Mouse (Mus musculus) liver, embryonic 15.5 days (tissue): Measurements from ENCODE around the gene Sorl1. TPM values are rescaled to one million over a fixed set of nuclear protein-coding genes. Genes with fewer than 3 reads are reported as not detected.

ENCODE experiments used
- ATAC-seq: fragments of 200-750 bp; cut with Nextera tagmentation; 2 replicates; pipeline ENCODE4 v1.8.0; 2017; ENCODE audit warnings: moderate number of reproducible peaks, mild to moderate bottlenecking, moderate library complexity; ENCODE audit not compliant: insufficient read depth
- H3K27ac ChIP-seq: fragments of 300-500 bp; sonication (generic); replicated peaks from 2 replicates; pipeline ENCODE4 v1.5.1; 2015; ENCODE audit warnings: mild to moderate bottlenecking, inconsistent platforms
- H3K27me3 ChIP-seq: fragments of 300-500 bp; sonication (generic); 2 replicates; pipeline ENCODE4 v1.6.1; 2015; ENCODE audit warnings: mild to moderate bottlenecking, inconsistent platforms
- H3K36me3 ChIP-seq: fragments of 300-500 bp; sonication (generic); replicated peaks from 2 replicates; pipeline ENCODE4 v1.6.1; 2015; ENCODE audit warnings: moderate library complexity, mild to moderate bottlenecking, inconsistent platforms
- H3K4me1 ChIP-seq: fragments of 300-500 bp; sonication (generic); replicated peaks from 2 replicates; pipeline ENCODE4 v1.6.1; 2015; ENCODE audit warnings: inconsistent platforms
- H3K4me2 ChIP-seq: fragments of 300-500 bp; sonication (generic); 2 replicates; pipeline ENCODE4 v1.6.1; 2015; ENCODE audit warnings: moderate library complexity, mild to moderate bottlenecking, inconsistent platforms
- H3K4me3 ChIP-seq: fragments of 300-500 bp; sonication (generic); replicated peaks from 2 replicates; pipeline ENCODE4 v1.5.1; 2015; ENCODE audit warnings: mild to moderate bottlenecking, inconsistent platforms
- H3K9ac ChIP-seq: fragments of 300-500 bp; sonication (generic); 2 replicates; pipeline ENCODE4 v1.6.1; 2015; ENCODE audit warnings: moderate library complexity, mild to moderate bottlenecking, inconsistent platforms
- H3K9me3 ChIP-seq: fragments of 300-500 bp; sonication (generic); replicated peaks from 2 replicates; pipeline ENCODE4 v1.6.1; 2016; ENCODE audit warnings: inconsistent platforms
- WGBS: fragments of 180-500 bp; shearing (Covaris S2); methylation state at CpG from one replicate; pipeline ENCODE4 v1.1.7; 2015; ENCODE audit warnings: mixed read lengths; ENCODE audit not compliant: insufficient replicate concordance; 5-methylcytosine and 5-hydroxymethylcytosine counted together
- polyA plus RNA-seq: library from polyadenylated mRNA; unstranded; fragments of >200 nt; fragmentation: Nextera tagmentation; extraction: Ambion mirVana; gene quantifications from 2 replicates; pipeline ENCODE4 v1.2.1, GENCODE M21; 2015

Gene Sorl1
- polyA plus RNA-seq, 1 experiment from 2014 or later, result 2.0 TPM

DNA sequence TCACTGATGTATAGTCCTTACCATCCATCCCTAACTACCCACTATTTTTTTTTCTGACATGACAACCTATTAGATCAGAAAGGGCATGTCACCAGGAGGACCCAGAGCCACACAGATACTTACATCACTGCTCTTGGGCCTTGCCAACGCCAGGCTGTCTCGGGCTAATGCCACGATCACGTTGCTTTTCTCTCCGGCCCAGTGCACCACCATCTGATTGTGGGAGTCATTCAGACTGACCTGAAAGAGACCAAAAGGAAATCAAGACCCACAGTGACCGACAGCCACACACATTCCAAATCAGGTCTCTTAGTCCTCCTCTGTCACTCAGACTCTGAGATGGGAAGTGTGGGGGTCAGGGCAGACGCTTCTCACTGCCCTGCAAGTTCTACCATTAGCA, 17.8 kb downstream of the Sorl1 start:
- WGBS, result 68% methylated on average over 7 of the region's 7 CpGs
- Histone ChIP-seq H3K36me3 (no peaks in the 10 kb centered on the region), H3K4me3 (no peak overlapping the region), H3K27ac (no peak overlapping the region), H3K4me1 (no peaks in the 10 kb centered on the region), H3K4me2 (no peak overlapping the region), H3K9ac (no peak overlapping the region), H3K9me3 (no peaks in the 10 kb centered on the region), H3K27me3 (no peaks in the 10 kb centered on the region)
- no peak for ATAC-seq

DNA sequence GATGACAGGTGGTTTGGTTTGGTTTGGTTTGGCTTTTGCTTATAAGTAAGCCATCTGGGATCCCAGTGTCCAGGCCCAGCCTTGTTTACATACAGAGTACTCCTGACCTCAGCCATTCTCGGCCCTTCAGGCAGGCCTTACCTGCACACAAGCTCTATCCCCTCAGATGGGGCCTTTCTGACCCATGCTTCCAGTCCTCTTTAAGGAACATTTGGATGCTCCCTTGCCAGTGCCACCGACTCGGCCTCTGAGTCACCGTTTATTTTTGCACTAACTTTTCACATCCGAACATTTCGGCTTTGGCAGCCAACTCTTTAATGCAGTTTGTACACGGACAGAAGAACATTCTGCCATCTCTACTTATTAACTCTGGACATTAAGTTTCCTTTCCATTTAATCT, 20.6 kb downstream of the Sorl1 start:
- 73% methylated on average over 7 of the region's 7 CpGs for WGBS
- H3K4me3 ChIP-seq, result no peak overlapping the region
- H3K4me2 ChIP-seq, result no peak overlapping the region
- no peak overlapping the region for H3K27ac ChIP-seq
- no peaks in the 10 kb centered on the region; the same call in 1 of the 2 replicates for H3K4me1 ChIP-seq
- no peak for ATAC-seq
- no peaks in the 10 kb centered on the region for H3K9me3 ChIP-seq
- H3K36me3 ChIP-seq, result no peaks in the 10 kb centered on the region
- H3K9ac ChIP-seq, result no peak overlapping the region
- H3K27me3 ChIP-seq, result no peaks in the 10 kb centered on the region

DNA sequence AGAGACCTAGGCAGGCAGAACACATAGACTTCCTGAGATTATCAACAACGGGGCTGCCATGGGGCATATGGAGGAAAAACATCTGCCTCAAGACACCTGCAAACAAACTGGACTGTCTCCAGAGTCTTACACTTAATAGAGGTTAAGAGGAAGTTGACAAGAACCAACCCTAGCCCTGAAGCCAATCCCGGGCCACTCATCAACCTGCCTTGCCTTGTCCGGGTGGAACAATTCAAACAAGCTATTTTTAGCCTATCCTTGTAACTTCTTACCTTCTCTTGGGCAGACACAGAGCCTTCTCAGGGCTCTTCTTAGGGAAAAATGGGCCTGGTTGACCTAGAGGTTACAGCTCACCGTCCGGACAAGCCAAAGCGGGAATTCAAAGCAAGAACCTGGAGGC, 22.1 kb downstream of the Sorl1 start:
- Histone ChIP-seq H3K36me3 (no peaks in the 10 kb centered on the region), H3K27ac (no peak overlapping the region), H3K4me2 (no peak overlapping the region), H3K4me1 (no peaks in the 10 kb centered on the region; the same call in 1 of the 2 replicates), H3K9me3 (no peaks in the 10 kb centered on the region), H3K4me3 (no peak overlapping the region), H3K9ac (no peak overlapping the region), H3K27me3 (no peaks in the 10 kb centered on the region)
- 69% methylated on average over 6 of the region's 6 CpGs for WGBS
- no peak for ATAC-seq

DNA sequence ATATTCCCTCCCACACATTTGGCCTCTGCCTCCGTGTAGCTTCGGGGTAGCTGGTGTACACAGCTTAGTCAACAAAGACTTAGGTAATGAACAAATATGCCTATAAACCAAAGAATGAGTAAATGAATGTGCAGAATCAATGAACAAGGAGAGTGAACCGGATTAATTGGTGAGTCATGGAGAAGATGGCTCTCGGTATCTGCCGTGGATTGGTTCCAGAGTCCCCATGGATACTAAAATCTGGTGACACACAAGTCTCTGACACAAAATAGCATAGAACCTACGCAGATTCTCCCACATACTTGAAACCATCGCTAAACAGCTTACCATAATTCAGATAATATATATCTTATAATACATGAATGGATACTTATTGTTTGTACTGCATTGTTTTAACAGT, 22.8 kb downstream of the Sorl1 start:
- H3K4me1 ChIP-seq, result no peaks in the 10 kb centered on the region; the same call in 1 of the 2 replicates
- H3K9me3 ChIP-seq, result no peaks in the 10 kb centered on the region
- H3K4me3 ChIP-seq, result no peak overlapping the region
- no peak overlapping the region for H3K9ac ChIP-seq
- no peak overlapping the region for H3K4me2 ChIP-seq
- no peak for ATAC-seq
- H3K27me3 ChIP-seq, result no peaks in the 10 kb centered on the region
- no peaks in the 10 kb centered on the region for H3K36me3 ChIP-seq
- H3K27ac ChIP-seq, result no peak overlapping the region
- WGBS, result 75% methylated on average over 7 of the region's 7 CpGs

DNA sequence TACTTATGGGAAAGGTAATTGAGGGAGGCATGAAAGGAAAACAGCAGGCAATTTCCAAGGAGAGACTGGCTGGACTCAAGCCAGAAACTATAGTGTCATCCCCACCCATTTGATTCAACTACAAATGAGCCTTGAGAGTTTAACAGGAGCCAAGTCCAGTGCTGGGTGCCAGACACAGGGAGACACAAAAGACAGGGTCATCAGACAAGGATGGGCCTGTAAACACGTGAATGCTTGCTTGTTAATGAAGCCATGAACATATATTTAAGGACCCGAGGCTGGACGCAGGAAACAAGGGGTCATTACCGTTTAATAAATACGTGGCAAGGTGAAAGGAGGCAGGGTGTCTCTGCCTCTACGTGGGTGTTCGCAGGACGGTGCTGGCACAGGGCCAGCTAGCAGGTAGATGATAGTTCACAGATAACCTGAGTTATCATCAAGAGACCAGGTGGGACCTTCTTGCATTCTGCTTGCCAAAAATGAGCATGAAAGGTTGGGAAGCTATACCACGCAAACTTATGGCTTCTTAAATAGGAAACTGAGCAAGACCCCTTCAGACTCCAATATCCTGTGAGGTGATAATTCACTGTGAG, 23.4 kb downstream of the Sorl1 start:
- Histone ChIP-seq H3K4me3 (no peak overlapping the region), H3K4me2 (no peak overlapping the region), H3K27me3 (no peaks in the 10 kb centered on the region), H3K36me3 (no peaks in the 10 kb centered on the region), H3K27ac (no peak overlapping the region), H3K4me1 (no peaks in the 10 kb centered on the region; the same call in 1 of the 2 replicates), H3K9ac (no peak overlapping the region), H3K9me3 (no peaks in the 10 kb centered on the region)
- no peak for ATAC-seq
- 68% methylated on average over 9 of the region's 9 CpGs for WGBS

DNA sequence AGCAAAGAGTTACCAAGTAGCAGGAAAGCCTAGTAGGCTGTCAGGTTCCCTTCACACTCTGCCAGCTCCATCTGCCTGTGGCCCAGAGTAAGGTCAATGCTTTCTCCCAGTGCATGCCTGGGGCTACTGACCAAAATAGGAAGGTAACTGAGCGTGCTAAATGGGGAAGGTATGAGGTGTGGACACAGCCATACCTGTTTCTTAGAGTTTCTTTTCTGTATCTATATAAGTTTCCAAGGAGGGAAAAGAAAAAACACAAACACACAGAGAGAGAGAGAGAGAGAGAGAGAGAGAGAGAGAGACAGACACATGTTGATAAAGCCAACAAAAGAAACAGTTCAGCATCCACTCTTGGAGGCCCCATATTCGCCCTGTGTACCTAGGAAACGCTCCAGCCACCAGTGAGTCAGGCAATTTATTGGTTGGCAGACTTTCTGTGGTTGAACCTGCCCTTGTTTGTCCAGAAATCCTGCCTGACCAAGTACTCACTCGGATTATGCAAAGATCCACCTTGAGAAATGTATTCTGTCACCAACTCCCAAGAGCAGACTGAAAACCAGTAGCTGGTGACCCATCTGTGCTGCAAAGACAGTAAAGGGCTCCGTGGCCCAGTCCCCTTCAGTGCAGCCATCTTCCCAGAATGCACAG, 25.5 kb downstream of the Sorl1 start:
- H3K9ac ChIP-seq, result no peak overlapping the region
- H3K9me3 ChIP-seq, result no peaks in the 10 kb centered on the region
- no peak overlapping the region for H3K4me2 ChIP-seq
- H3K36me3 ChIP-seq, result no peaks in the 10 kb centered on the region
- 44% methylated on average over 5 of the region's 5 CpGs for WGBS
- no peaks in the 10 kb centered on the region for H3K27me3 ChIP-seq
- no peak overlapping the region for H3K4me3 ChIP-seq
- H3K4me1 ChIP-seq, result no peaks in the 10 kb centered on the region; the same call in 1 of the 2 replicates
- ATAC-seq, result no peak
- no peak overlapping the region for H3K27ac ChIP-seq

DNA sequence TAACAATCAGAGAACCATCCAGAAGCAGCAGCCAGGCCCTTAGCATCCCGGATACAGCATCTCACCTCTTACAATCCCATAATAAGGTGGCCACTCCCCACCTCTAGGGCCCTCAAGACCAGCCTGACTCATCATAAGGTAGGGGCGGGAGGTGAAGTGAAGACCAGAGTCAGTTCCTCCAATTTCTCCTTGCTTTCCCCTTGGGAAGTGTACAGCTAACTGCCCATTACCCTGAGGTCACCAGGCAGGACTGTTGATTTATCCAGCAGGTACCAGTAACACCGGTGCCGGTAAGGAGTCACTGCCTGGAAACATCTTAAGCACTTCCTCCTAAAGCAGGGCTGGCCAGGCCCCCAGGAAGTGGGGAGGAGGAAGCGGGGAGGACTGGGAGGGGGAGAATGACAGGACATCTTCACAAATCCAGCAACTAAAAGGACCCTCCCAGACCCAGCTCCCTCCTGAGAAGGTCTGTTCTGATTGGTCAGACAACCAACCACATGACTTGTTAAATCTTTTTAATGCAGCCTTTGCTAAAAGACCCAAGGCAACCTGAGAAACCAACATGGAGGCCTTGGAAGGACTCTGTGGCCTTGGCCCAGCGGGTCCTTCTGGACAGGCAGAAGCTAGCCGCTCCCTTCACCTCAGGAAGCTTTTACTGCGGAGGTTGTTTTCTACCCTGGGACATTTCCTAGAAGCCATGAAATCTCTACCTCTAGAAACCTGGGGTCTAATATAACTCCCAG, 26.2 kb downstream of the Sorl1 start:
- H3K9ac ChIP-seq, result no peak overlapping the region
- 59% methylated on average over 8 of the region's 8 CpGs for WGBS
- no peak overlapping the region for H3K27ac ChIP-seq
- ATAC-seq, result no peak
- no peaks in the 10 kb centered on the region for H3K36me3 ChIP-seq
- no peaks in the 10 kb centered on the region for H3K27me3 ChIP-seq
- no peaks in the 10 kb centered on the region; the same call in 1 of the 2 replicates for H3K4me1 ChIP-seq
- H3K4me2 ChIP-seq, result no peak overlapping the region
- H3K9me3 ChIP-seq, result no peaks in the 10 kb centered on the region
- H3K4me3 ChIP-seq, result no peak overlapping the region

DNA sequence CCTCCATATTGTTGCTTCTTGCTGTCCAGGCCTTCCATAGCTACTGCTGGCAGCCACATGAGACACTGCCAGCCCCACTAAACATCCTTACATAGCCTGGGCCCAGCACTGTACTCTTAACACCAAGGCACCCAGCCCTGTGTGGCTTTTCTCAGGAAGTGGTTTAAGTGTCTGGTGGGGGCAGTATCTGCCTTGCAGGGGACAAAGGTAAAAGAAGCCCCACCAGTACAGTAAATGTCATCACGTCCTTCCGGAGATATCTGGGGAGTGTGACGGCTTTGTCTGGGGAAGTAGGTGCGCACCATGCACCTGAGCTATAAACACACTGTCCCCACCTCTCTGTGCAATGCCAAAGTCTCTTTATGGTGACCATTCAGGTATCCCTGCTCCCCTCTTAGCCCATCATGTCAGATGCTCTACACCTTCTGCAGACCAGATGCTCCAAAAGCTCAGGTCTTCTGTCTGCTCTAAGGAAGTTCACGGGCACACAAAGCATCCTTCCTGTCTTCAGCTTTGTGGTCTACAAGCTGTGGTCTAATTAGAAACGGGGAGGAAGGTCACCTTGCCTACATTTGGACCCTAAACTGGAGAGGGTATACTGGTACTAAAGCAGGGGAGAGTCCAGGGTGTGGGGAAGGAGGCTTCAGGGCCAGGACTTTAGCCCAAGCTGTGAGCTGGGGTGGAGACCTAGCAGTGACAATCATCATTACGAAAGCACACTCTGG, 26.9 kb downstream of the Sorl1 start:
- Histone ChIP-seq H3K4me1 (no peaks in the 10 kb centered on the region; the same call in 1 of the 2 replicates), H3K36me3 (no peaks in the 10 kb centered on the region), H3K27ac (no peak overlapping the region), H3K27me3 (no peaks in the 10 kb centered on the region), H3K9ac (no peak overlapping the region), H3K4me2 (no peak overlapping the region), H3K9me3 (no peaks in the 10 kb centered on the region), H3K4me3 (no peak overlapping the region)
- 34% methylated on average over 7 of the region's 7 CpGs for WGBS
- no peak for ATAC-seq

DNA sequence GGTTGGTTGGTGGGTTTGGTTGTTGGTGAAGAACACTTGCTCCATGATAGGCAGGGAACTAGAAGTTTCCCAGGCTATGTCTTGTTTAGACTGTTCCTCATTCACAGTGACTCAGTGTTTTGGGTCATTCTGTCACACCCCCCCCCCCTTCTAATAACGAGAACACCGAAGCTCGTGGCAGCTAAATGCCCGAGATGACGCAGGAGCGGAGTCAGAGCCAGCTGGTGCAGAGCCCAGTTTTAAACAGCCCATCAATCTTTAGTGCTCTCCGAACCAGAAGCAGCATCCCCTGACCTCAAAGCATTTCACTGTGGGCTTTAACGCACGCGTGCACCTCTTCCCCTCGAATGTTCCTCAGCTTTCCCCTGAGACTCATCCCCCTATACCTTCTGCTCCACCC, 29.3 kb downstream of the Sorl1 start:
- H3K9ac ChIP-seq, result no peak overlapping the region
- H3K36me3 ChIP-seq, result no peaks in the 10 kb centered on the region
- H3K4me1 ChIP-seq, result no peaks in the 10 kb centered on the region
- ATAC-seq, result no peak
- H3K9me3 ChIP-seq, result no peaks in the 10 kb centered on the region
- no peak overlapping the region for H3K4me3 ChIP-seq
- H3K27ac ChIP-seq, result no peak overlapping the region
- WGBS, result 40% methylated on average over 11 of the region's 11 CpGs
- no peak overlapping the region for H3K4me2 ChIP-seq
- H3K27me3 ChIP-seq, result no peaks in the 10 kb centered on the region

DNA sequence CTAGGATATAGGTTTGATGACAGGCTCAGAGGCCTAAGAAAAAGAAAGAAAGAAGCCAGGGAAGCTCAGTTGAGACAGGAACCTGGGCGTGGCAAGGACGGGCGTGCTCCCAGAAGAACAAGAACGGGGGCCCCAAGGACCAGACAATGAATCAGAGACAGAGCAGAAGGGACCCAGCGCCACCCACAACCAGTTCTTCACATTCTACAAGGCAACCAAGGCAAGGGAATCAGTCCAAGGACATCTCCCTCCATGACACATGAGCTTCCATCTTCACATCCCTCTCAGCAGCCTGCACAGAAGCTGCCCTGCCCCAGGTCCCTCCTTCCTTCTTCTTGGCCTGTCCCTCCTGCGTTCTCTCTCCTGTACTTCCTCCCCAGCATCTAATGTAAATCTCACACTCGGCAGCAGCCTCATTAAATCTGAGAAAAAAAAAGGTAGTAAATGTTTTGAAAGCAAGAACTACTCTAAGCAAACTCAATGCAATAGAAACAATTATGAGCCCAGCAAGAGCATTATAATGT, 30.0 kb downstream of the Sorl1 start:
- no peaks in the 10 kb centered on the region for H3K27me3 ChIP-seq
- ATAC-seq, result no peak
- H3K36me3 ChIP-seq, result no peaks in the 10 kb centered on the region
- H3K9ac ChIP-seq, result no peak overlapping the region
- H3K4me1 ChIP-seq, result no peaks in the 10 kb centered on the region
- no peak overlapping the region for H3K4me3 ChIP-seq
- H3K9me3 ChIP-seq, result no peaks in the 10 kb centered on the region
- 44% methylated on average over 7 of the region's 7 CpGs for WGBS
- no peak overlapping the region for H3K27ac ChIP-seq
- no peak overlapping the region for H3K4me2 ChIP-seq

DNA sequence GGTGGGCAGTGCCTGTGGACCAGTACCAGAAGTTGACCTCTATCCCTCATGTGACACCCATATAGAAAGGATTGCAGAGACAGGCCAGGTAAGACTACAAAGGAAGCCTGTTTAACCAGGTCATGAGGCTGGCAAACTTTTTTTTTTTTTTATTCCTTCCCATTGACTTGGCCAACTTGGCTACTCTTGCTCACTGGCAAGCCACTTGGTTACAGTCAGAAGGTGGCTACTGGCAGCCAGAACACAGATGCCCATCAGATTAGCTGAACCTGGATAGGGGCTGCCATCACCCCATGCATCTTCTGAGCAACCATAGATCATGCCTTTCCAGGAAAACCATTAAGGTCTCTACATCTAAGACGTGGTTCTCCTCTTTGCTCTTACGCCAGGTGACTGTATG, 31.3 kb downstream of the Sorl1 start:
- Histone ChIP-seq H3K4me1 (no peaks in the 10 kb centered on the region), H3K9ac (no peak overlapping the region), H3K4me2 (no peak overlapping the region), H3K36me3 (no peaks in the 10 kb centered on the region), H3K9me3 (no peaks in the 10 kb centered on the region), H3K27ac (no peak overlapping the region), H3K4me3 (no peak overlapping the region), H3K27me3 (no peaks in the 10 kb centered on the region)
- no peak for ATAC-seq
- 64% methylated on average over 2 of the region's 2 CpGs for WGBS
